Mouse (Mus musculus) layer of hippocampus, postnatal 36 days (tissue): Measurements from ENCODE around the gene Olfr868. TPM values are rescaled to one million over a fixed set of nuclear protein-coding genes. Genes with fewer than 3 reads are reported as not detected.

Source experiments
- DNase-seq, 2 experiments: peaks; one replicate each; pipeline ENCODE4 v3.0.0; 2022
- total RNA-seq, 2 experiments: library from RNA; stranded (reverse); gene quantifications; 2 replicates each; pipeline ENCODE4 v1.2.3; 2021

Olfr868 gene
- total RNA-seq, result not detected

- DNase-seq, result no peak
Observed at GRCm38 (mm10) chr9:20098326-20098725, at the start of gene Olfr868. Gene Olfr868, plus strand, starts transcription at chr9:20098626.

- DNase-seq, result no peak
Observed at GRCm38 (mm10) chr9:20057462-20057861, 41.0 kb upstream of the Olfr868 start, which contains the start of gene Olfr867. Gene Olfr867, minus strand, starts transcription at chr9:20057562.

GRCm38 (mm10) chr9:20070236-20070635 is 28.2 kb upstream of the Olfr868 start:
- DNase-seq, result no peak

- DNase-seq, result no peak
Observed at GRCm38 (mm10) chr9:20071291-20071690, 27.1 kb upstream of the Olfr868 start.

- no peak for DNase-seq
Observed at GRCm38 (mm10) chr9:20073523-20074177, 24.8 kb upstream of the Olfr868 start.

GRCm38 (mm10) chr9:20128709-20129108 is 30.3 kb downstream of the Olfr868 start, which contains the start of gene Olfr869:
Gene Olfr869, plus strand, starts transcription at chr9:20129009.
- no peak for DNase-seq

GRCm38 (mm10) chr9:20149706-20150105 is 51.3 kb downstream of the Olfr868 start:
- no peak for DNase-seq

Other genes starting within 250 kb of the Olfr868 start
- not detected for gene Olfr860, start 248.9 kb upstream of the Olfr868 start, total RNA-seq
- not detected for gene Olfr862, start 210.6 kb upstream of the Olfr868 start, total RNA-seq
- gene Olfr77, start 181.8 kb upstream of the Olfr868 start, total RNA-seq, result not detected
- gene Olfr866, start 70.6 kb upstream of the Olfr868 start, total RNA-seq, result not detected
- gene Olfr867, start 41.1 kb upstream of the Olfr868 start, total RNA-seq, result not detected
- gene Olfr869, start 30.4 kb downstream of the Olfr868 start, total RNA-seq, result not detected
- not detected for gene Olfr870, start 75.4 kb downstream of the Olfr868 start, total RNA-seq
- gene Olfr871, start 113.6 kb downstream of the Olfr868 start, total RNA-seq, result not detected
- gene Olfr872, start 138.5 kb downstream of the Olfr868 start, total RNA-seq, result not detected
- gene Olfr39, start 183.7 kb downstream of the Olfr868 start, total RNA-seq, result not detected
- not detected for gene Olfr873, start 199.9 kb downstream of the Olfr868 start, total RNA-seq
- gene Olfr18, start 237.5 kb downstream of the Olfr868 start, total RNA-seq, result not detected